Mouse (Mus musculus) heart, postnatal 14 days (tissue): ENCODE measurements around the gene Zfp618. TPM values are rescaled to one million over a fixed set of nuclear protein-coding genes. Genes with fewer than 3 reads are reported as not detected.
A peak's percentile ranks its signal among the peaks of the same experiment; 100 is the strongest.

Source experiments
- DNase-seq, 2 experiments: peaks; one replicate each; pipeline ENCODE4 v3.0.0; 2021 to 2022
- intact Hi-C: fragments of 180-260 bp; cut with DNase I; formaldehyde crosslinking; loops from one replicate; pipeline ENCODE4 v1.15.1; 2025
- total RNA-seq, 2 experiments: library from RNA; stranded (reverse); gene quantifications; 2 replicates each; pipeline ENCODE4 v1.2.3; 2021

Zfp618 gene
- total RNA-seq, 2 experiments from 2014 or later: 1.6 to 1.8 TPM

DNA sequence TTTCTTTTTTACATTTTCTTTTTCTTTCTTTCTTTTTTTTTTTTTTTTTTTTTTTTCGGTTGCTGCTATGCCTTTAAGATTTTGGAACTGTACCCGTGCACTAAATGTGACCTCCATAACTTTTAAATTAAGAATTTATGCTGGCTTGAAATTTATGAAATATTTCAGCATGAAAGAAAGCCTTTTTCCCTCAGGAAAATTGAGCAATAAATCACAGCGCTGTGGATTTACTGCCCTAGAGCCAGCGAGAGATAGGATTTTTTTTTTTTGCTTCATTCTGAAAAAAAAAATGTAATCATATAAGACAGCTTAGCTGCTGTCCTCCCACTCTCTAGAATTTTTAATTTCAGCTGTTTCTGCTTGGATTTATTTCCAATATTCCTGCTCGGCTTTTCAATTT lies 92.2 kb downstream of the Zfp618 start:
- DNase-seq: no peak
- intact Hi-C loops: no loop called here

DNA sequence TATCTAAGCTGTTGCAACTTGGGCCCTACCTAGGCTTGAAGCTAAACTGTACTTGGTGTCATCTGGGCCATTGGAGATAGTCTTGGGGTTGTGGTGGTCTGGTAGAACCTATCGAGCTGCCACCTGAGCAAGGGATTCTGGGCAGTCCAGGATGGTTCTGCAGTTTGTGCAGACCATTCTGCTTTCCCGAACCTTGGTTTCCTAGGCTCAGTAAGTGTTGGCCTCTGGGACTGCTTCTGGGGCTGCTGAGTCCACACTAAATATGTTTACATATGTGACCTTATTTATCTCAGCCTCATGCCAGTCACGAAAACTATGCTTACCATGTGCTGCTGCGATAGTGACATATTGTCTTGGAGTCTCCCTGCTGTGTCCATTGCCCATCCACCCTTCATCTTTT lies 93.3 kb downstream of the Zfp618 start:
- DNase-seq: no peak
- intact Hi-C loops: no loop called here

DNA sequence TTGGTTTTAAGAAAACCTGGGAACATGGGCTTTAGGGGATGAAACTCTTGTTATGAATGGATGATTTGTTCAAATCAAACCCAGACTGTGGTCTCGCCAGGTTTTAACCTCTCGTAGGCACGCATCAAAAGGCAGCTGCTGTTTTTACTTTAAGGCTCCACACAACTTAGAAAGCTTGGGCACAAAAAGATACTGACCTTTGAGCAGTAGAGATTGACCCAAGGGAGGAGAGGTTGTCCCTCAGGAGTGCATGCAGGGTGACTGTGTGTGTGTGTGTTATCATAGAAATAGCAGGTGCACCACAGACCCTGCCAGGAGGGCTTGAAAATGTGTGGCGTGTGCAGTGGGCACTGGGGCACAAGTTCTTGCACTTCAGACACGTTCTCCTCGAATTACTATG lies 95.0 kb downstream of the Zfp618 start:
- intact Hi-C loops: no loop called here
- no peak for DNase-seq

DNA sequence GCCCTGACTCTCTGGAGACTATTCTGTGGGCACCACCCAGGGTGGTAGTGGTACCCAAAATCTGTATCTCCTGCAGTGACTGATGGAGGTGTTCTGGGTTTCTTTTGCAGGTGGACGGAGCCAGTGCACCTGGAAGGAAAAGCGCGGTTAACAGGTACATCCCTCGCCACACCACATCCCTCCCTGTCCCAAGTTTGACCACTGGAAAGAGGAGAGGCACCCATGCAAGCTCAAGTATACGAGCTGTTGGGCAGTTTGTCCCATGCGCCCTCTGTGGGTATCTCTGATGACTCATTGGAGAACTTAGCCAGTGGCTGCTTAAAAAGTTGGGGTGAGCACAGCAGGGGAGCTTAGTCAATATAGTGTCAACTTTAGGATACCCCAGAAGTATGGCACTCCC lies 96.0 kb downstream of the Zfp618 start:
- no peak for DNase-seq
- intact Hi-C loops: no loop called here

DNA sequence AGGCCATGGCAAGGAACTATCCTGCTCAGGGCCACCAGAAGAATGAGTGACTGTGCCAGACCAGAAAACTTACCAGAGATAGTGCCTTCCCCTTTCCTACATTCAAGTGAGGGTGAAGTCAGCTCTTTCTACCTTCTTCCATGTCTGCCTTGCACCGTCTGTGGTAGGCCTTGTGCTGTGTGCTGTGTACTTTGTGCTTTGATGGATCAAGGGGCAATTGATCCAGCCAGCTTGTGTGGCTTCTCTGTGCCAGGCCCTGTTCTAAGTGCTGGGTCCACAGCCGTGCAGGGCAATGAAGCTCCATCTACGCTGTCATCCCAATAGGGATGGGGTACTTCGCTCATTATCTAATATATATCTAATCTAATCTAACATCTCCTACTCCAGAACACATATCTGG lies 98.0 kb downstream of the Zfp618 start:
- DNase-seq: no peak
- intact Hi-C loops: no loop called here

DNA sequence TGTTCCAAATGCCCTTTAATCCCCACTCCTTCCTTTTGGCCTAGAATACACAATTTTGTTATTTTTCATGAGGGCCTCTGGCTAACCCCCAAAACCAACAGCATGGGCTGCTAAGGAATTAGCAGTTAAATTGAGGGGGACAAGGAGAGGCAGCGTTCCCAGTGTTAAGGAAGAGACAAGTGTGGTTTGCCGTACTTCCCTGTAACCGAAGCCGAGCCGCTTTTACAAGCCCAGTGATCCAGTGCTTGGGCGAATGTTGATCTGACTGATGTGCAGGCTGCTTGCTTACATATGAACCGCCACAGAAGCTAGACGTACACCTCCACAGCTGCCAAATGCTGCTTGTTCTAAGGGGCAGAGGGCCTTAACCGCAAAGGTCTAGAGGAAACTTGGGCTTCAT lies 99.5 kb downstream of the Zfp618 start:
- no peak for DNase-seq
- intact Hi-C loops: no loop called here

DNA sequence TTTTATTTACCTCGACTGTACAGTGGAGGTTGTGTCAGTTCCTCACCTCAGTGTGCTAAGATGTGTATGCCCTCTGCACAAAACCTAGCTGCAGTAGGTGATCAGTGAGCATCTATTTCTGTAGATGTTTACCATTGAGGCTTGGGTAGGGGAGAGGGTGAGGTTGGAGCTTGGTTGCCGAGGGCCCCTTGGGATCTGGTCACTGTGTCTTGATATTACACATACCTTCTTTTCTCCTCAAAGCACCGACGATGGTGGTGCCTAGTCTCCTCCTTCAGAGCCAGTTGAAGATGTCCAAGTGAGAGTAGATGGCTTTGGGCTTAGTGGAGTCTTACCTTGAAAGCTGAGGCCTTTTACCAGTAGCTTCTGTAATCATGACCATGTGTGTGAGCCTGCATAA lies 101.4 kb downstream of the Zfp618 start:
- intact Hi-C loops: no loop called here
- DNase-seq: no peak

DNA sequence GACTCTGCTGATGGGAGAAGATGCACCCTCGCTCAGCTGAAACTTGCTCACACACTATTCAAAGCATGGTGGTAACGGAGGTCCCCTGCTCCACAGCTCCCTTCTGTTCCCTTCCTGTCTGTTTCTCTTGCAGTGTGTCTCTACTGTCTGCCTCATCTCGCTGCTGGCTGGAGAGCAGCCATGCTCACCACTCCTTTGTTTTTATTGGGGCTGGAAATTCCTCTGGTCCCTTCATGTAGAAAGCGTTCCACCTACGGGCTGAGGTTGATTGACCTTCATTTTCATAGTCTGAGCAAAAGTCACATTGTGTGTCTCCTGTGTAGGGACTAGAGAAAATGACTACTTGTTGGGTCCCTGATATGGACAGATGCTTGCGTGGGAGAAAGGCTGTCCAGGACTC lies 102.4 kb downstream of the Zfp618 start:
- DNase-seq: no peak
- intact Hi-C loops: no loop called here

DNA sequence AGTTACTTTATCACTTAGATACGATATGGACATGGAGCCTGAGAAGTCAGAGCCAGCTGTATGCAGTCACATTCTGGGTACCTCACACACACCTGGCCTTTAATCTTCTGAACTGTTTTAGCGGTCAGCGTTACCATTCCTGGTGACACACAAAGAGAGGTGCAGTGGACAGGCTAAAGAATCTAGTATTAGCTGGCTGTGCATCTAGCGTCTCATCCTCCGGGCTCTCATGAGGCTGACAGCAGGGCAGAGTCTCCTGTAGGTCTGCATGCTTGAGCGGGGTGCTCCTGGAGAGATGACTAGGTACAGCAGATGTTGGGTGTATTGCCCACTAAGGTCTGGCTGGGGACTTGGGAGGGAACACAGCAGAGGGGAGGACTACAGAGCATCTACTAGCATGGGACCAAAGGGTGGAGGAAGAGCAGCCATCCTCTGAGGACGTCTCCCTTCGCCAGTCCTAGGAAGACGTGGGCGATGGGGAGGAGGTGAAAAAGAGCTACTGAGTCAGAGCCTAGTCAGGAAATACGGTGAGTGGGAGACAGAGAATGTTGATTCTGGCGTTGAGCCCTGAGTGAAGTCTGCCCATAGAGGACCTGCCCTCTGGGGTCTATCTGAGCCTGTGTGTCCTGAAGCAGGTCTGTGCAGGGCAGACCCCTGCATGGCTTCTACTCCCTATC lies 103.3 kb downstream of the Zfp618 start:
- intact Hi-C loops: no loop called here
- no peak for DNase-seq

DNA sequence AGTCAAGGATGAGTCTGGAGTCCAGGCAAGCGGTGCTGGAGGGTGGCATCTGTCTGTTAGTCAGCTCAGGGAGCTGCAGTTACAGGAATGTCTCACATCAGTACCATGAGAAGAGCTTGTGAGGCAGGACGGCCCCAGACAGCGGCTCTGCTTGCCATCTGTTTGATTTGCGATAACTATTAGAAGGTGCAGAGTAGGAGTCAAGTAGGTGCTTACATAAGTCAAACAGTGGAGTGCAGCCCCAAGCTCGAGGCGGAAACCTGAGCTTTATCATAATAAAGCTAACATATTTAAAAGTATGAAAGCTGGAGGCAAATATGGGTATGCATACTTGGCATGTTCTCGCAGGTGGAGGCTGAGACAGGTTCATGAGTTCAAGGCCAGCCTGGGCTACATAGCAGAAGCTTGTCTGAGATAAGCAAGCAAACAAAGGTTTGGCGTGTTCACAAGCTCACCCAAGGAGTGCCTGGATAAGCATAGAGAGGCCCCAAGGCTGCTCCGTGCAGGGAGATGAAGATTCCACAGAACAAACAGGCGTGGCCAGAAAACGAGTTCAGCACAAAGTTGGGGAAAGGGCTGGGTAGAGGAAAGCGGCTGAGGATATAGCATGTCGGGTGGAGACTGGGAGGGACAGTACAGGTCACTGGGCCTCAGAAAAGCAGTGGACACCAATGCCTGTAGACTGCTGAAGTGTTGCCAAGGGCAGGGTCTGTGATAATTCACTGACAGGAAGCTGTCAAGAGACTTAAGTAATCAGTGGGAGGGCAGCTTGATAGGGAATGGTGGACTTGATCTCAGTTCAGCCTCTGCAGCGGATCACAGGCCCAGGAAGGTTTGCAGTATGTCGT lies 106.3 kb downstream of the Zfp618 start:
- DNase-seq: no peak
- intact Hi-C loops: no loop called here

DNA sequence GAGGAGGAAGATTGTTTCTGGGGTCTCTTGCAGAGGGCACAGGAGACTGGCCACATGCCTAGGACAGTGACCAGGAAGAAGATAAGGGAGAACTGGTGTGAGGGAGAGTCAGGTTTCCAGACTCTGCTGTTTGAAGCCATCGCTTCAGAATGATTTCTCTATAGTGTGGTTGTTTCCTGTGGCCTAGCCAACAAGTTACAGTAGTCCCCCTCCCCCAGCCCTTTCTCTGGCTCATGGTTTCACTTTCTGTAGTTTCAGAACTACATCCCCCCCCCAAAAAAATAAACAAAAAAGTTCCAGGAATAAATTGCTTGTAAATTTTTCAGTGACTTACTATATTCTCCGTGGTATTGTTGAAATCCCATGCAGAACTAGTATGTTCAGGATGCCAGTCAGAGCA lies 107.8 kb downstream of the Zfp618 start:
- no peak for DNase-seq
- intact Hi-C loops: no loop called here

DNA sequence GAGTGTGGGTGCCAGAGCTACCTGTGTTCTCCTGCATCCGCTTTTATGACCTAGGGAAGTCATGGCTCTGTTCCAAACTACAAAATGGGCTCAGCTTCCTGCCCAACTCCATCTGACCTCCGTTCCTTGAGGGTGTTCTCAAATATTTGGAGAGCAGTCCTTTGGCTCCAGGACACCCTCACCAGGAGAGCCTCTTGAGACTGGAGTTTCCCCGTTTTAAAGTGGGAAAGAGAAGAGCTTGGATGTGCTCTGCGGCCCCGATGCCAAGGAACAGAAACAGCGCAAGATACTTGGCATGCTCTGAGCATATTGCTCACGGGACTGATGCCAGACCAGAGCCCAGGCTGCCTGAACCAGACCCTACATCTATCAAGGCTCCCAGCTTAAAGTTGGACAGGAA lies 113.8 kb downstream of the Zfp618 start:
- intact Hi-C loops: no loop called here
- DNase-seq: peak; percentile 16 to 17

DNA sequence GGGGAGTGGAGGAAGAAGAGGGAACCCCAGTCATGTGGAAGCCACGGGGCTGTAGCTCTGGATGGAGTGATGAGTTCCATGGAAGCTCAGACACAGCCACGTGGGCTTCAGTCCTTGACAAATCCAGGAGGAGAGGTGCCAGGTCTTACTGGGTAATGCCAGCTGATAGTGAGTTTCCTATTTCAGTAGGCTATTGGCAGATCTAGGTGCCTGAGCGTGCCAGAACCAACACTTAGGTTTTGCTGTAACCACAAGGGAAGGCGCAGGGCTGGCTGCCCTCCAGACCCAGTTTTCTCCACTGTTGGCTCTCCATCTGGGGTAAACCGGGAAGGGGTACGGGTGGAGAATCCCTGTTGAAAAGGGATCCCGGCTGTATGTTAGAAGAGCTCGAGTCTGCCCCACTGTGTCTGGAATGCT lies 119.1 kb downstream of the Zfp618 start:
- intact Hi-C loops: no loop called here
- peak; percentile 75 to 85 for DNase-seq

DNA sequence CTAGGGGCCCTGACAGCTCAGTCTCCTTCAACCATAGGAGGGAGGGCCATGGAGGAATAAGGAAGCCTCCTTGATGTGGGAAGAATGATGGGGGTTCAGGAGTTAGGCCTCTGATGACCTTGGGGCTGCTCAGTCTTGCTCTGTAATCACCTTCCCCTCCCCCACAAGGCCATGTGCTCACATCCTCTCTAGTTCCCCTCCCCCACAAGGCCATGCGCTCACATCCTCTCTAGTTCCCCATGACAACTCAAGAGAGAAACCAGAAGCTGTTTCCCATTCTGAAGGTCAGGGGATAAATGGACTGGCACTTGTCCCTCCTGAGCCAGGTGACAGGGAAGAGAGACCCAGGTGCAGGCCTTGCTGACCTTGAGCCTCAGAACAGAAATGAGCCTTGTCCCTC lies 124.1 kb downstream of the Zfp618 start:
- DNase-seq: peak in 1 of 2 experiments; percentile 17
- intact Hi-C loops: no loop called here

DNA sequence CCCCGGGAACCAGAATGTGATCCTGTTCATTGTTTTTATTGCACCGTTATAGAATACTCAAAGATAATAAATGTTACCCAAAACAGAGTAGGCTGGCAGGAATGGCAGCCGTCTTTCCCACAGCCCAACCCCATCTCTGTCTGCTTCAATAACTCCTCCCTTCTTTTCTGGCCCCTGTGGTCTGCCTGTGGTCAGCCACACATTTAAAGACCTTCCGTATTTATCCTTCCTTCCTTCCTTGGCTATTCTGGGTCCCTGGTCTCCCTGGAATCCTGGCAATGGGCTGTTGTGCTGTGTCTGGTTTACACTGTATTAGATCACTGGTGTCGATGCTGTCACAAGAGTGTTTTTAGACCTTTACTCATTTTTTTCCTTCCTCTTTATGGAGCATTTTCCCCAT lies 125.8 kb downstream of the Zfp618 start:
- intact Hi-C loops: no loop called here
- DNase-seq: no peak

DNA sequence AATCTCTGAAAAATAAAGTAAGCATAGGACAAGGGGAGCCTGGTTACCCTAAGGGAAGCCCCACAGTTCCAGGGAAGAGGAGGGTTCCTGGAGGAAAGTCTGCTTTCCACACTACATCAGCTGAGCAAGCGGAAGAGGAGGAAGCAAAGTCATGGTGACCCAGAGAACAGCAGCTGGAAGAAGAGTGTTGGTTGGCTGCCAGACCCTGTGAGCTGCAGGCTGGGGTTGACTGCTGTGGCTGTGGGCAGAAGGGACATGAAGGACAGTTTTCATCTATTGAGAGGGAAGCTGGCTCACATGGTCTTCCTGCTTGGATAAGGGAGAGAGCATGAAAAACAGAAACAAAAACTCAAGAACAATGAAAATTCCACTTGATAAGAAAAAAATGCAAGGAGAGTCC lies 132.2 kb downstream of the Zfp618 start:
- peak; percentile 56 to 75 for DNase-seq
- intact Hi-C loops: no loop called here

DNA sequence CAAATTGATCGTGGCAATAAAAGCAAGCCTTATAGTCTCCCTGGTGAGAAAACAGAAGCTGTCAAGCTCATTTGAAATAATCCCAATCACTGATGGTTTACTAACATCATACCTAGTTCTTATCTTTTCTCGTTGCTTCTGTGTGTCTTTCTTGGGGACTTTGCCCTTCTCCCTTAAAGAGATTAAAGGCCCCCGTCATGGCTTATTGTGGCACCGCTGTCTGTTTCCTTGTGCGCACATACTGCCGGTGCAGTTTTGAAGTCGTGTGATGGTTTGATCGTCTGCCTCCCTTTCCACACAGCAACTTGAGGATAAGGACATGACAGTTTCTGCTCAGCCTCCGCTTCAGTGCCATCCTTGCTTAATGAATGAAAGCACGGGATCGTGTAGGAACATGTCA lies 135.1 kb downstream of the Zfp618 start:
- intact Hi-C loops: no loop called here
- DNase-seq: no peak

DNA sequence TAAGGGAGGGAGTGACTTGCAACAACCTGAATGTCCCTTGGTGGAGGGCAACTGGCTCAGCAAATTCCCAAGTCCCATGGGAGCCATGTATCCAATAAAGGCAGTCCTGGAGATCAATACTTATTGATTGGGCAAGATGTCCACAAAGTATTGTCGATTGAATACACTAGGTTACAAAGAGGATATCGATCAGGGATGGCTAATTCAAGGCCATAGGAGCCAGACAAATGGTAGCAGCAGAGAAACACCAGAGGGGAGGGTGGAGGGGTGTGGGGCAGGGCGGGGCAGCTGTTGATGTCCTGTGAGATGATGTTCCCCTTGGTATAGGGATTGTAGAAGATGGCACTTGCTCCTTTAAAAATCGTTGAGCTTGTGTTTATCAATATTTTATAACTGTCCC lies 136.7 kb downstream of the Zfp618 start:
- DNase-seq: no peak
- intact Hi-C loops: no loop called here

DNA sequence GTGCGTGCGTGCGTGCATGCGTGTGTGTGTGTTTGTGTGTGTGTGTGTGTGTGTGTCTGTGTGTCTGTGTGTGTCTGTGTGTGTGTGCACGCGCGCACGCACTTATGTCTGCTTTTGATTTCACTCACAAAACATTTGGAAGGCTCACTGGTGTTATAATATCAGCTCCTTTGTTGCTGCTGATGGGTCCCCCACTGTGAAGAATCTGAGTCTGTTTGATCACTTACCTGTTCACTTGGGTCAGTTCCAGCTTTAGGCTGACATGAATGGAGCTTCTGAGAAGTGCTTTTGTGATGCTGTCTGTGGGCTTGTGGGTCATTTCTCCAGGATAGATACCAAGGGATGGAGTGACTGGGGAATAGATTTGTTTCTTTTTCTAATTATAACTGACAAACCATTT lies 140.3 kb downstream of the Zfp618 start:
- no peak for DNase-seq
- intact Hi-C loops: no loop called here

DNA sequence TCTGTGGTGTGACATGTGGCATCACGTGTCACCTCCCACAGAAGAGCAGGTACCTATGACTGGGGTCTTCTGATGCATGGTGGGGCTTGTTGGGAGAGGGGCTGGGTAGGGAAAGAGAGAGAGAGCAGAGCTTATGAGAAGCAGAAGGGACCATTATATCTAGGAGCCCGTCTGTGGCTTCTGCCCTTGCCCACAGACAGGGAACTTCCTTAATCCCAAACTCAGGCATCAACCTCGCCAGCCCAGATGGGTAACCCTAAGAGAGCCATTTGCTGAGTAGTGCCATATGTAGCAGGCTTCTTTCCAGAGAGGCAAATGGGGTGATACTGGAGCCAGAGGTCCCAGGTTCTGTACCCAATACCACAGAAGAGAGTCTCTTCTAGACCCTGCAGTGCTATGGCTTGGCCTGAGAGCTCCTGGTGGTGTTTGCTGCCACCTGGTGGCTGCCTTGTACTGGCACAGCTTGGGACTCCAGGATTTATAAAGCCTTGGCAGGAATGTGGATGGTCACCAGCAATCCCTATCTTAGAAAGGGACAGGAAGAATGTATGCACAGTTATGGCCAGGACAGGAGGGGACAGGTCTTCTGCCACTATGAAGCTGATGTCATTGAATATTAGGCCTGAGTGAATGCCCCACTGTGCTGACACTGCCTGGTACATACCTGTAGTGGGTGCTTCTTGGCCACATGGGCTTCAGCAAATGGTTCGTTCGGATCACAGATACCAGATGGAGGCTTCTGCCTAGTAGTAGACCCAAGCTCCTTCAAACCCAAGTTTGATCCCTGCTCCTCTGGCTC lies 153.5 kb downstream of the Zfp618 start:
- peak; percentile 87 to 91 for DNase-seq
- intact Hi-C loops: loop anchor here (1.0 to 2.0 kb wide), 4 partner anchors 174 to 338 kb away; no protein-coding TSS in a partner anchor

DNA sequence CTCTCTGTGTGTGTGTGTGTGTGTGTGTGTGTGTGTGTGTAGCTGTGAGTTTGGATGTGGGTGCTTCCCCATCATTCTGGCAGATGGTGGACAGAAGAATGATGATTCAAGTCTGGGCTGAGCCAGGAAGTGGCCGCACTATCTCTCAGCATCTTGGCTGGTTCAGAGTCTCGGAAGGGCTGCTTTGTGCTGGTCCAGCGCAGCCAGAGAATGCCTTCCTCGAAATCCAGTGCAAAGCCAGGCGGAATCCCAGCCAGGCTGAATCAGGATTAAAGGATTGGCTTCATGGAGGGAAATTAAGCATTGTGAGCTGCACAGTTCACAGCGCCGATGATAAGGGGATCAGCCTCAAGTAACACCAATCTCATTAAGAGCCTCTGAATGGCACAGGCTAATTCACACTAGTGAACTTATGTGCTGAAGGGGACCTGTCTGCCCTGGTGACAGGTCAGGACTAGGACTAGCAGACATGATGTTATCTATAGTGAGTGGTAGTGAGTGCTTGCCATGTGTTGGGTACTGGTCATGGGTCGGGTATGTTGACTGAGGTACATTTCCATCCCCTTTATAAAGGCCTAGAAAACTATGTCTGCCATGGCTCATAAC lies 159.6 kb downstream of the Zfp618 start:
- no peak for DNase-seq
- intact Hi-C loops: no loop called here
